Mouse (Mus musculus): ENCODE measurements around the gene Plekhn1.

The Plekhn1 gene

DNA sequence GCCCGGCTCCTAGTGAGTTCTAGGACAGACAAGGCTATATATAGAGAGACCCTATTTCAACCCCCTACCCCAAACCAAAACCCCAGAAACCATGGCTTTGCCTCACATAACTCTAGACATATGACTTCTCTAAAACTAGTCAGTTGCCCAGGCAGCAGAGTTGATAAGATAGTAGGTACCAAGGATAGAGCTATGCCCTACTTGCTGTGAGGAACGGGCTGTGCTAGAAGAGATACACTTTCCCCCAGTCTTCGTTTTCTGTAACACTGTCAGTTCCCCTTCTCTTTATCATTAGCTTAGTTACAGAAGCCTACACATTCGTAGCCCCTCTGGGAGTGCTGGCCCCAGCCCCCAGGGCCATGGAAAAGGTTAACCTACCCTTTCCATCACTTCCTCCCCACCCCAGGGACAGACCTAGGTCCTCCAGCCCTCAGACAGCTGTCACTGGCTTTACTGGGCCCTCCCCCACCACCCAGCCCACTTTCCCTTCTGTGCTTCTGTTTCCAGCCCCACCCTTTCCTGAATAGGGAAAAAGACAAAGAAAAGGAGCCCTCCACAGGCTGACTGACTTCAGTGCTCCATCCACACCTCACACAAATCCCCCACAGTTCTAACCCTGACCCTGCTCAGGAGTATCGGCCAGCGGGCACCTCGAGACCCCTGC is 50.2 kb downstream of the Plekhn1 start:
- no peak for DNase-seq (ENCODE audit: low spot score)

GRCm38 (mm10) chr4:156183747-156184146 is 50.9 kb downstream of the Plekhn1 start:
- DNase-seq (ENCODE audit: low spot score), result no peak

DNA sequence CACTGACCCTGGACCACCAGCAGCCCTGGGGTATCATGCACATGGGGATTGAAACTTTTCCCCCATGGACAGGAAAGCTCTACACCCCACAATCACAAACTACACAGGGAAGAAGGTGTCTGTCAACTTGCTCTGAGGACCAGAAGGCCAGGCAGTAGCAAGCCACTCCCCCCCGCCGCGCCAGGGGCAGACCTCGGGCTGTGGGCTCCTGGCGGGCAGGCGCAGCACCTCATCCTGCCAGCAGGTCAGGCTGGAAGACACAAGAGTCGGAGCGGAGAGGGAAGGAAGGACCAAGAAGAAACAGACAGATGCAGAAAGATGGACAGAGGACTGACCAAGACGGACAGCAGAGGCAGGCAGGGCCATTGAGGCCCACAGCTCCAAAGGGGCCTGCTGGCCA is 57.0 kb downstream of the Plekhn1 start:
- no peak for DNase-seq (ENCODE audit: low spot score)

DNA sequence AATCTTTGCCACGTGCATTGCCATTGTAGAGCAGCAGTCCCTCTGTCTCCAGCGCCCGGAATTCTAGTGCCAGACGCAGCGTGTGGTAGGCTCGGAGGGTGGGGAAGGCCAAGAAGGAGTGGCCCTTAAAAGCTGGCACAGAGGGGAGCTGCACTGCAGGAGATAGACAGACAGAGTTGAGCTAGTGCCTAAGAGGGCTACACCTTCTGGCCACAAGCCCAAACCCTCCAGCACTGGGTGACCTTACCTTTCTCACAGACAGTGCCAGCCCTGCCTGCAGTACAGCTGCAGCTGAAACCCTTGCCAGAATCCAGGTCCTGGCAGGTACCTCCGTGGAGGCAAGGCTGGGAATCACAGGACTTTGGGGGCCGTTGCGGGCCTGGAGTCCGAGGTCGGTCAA is 62.8 kb downstream of the Plekhn1 start:
- no peak for DNase-seq (ENCODE audit: low spot score)
